ENCODE assay signal across 9 mouse cellular contexts in the genomic region with DNA sequence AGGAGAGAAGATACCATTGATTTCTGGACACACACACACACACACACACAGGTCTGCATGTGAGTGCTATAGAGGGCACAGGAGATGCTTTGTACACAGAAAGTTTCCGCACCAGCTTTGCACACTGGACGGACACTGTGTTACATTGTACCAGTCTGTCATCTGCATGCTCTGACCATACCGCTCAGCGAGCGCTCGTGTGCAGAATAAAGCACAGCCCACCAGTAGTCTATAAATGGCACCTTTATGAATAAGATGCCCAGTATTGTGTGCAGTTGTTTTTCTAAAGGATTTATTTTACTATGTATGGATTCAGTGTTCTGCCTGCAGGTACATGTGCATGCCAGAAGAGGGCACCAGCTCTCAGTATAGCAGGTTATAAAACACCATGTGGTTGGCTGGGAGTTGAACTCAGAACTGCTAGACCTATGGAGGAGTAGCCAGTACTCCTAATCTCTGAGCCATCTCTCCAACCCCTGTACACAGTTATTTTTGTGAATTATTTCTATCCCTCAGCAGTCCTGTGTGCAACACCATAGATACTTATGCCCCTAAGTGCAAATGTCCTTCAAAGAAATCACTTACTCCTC. TPM values are rescaled to one million over a fixed set of nuclear protein-coding genes. Genes with fewer than 3 reads are reported as not detected.
DNase-seq lines count a peak whose midpoint lies in the region; ATAC-seq and TF ChIP-seq lines count a peak whose summit lies in the region.
"Had no signal": no experiment of that assay in that cellular context is flagged by ENCODE, and none has a peak within 500 bp of the region (broad histone marks: within the 10 kb centered on the region; RNA-seq: fewer than 3 reads in every experiment).

No protein-coding gene starts in this region.

- TF ChIP-seq EP300 in MEL (IDR thresholded peaks at IDR 0.05; ENCODE audit: low read depth in 1 of 2, low read length in 2 of 2) = no peak

- TF ChIP-seq CTCF in liver, adult 2 months (IDR thresholded peaks at IDR 0.05; ENCODE audit: low read depth, low read length) = no peak; the same call in 1 of the 2 replicates
- peak; percentile 64 to 65 (median 65) for TF ChIP-seq CTCF in MEL (IDR thresholded peaks at IDR 0.05 in 2 of 3, conservative IDR thresholded peaks at IDR 0.05 in 1 of 3; ENCODE audit: control insufficient read depth in 1 of 3, insufficient read depth in 1 of 3, low read depth in 2 of 3, low read length in 3 of 3, poor library complexity in 1 of 3, severe bottlenecking in 1 of 3)
- TF ChIP-seq CTCF in midbrain, postnatal 0 days (IDR thresholded peaks at IDR 0.05) = peak; percentile 69

- no peak overlapping the region for H3K27ac ChIP-seq in liver, adult 2 months (replicated peaks; ENCODE audit: insufficient read depth, low read depth, low read length)
- H3K27ac ChIP-seq in MEL (ENCODE audit: control insufficient read depth, low read depth, low read length) = no peak overlapping the region
- no peak overlapping the region for H3K27ac ChIP-seq in midbrain, postnatal 0 days (ENCODE audit: low read depth, low read length)
- H3K27ac ChIP-seq: embryonic facial prominence, embryonic 15.5 days had no signal

- H3K4me2 ChIP-seq in midbrain, postnatal 0 days (ENCODE audit: low read depth, low read length, poor library complexity, severe bottlenecking) = no peak overlapping the region
- H3K4me2 ChIP-seq: embryonic facial prominence, embryonic 15.5 days had no signal

- TF ChIP-seq POLR2A in liver, adult 2 months (IDR thresholded peaks at IDR 0.05; ENCODE audit: extremely low read depth, insufficient read depth, low read length) = no peak
- no peak for TF ChIP-seq POLR2A in MEL (IDR thresholded peaks at IDR 0.05; ENCODE audit: control insufficient read depth in 1 of 2, insufficient read depth in 1 of 2, low read depth in 1 of 2, low read length in 2 of 2, poor library complexity in 1 of 2)

- no peak overlapping the region for H3K4me3 ChIP-seq in liver, adult 2 months (ENCODE audit: insufficient read depth, low read depth, low read length)
- no peak overlapping the region for H3K4me3 ChIP-seq in MEL (ENCODE audit: control insufficient read depth in 1 of 2, insufficient read depth in 1 of 2, low read depth in 2 of 2, low read length in 2 of 2)
- H3K4me3 ChIP-seq in midbrain, postnatal 0 days (ENCODE audit: low read depth, low read length) = no peak overlapping the region
- H3K4me3 ChIP-seq: embryonic facial prominence, embryonic 15.5 days had no signal

- TF ChIP-seq RAD21 in MEL (IDR thresholded peaks at IDR 0.05; ENCODE audit: low read depth, low read length) = peak; percentile 46

- WGBS in liver, adult 2 months = 97% methylated on average over 6 of the region's 6 CpGs
- whole genome bisulfite sequencing in midbrain, postnatal 0 days = 96% methylated on average over 6 of the region's 6 CpGs

- H3K9me3 ChIP-seq in MEL (replicated peaks; ENCODE audit: insufficient read depth, low read length) = no peaks in the 10 kb centered on the region
- H3K9me3 ChIP-seq in midbrain, postnatal 0 days (ENCODE audit: low read length) = no peaks in the 10 kb centered on the region
- H3K9me3 ChIP-seq: embryonic facial prominence, embryonic 15.5 days had no signal

- H3K36me3 ChIP-seq in liver, adult 2 months (ENCODE audit: control insufficient read depth, insufficient read depth, low read length) = peaks cover 30% of the 10 kb centered on the region
- peaks cover 0 to 26% of the 10 kb centered on the region in 2 experiments; a peak in 2 of 4 replicates for H3K36me3 ChIP-seq in MEL (ENCODE audit: control insufficient read depth in 1 of 2, insufficient read depth in 2 of 2, low read length in 2 of 2)
- peaks cover 88% of the 10 kb centered on the region for H3K36me3 ChIP-seq in midbrain, postnatal 0 days (ENCODE audit: insufficient read depth, low read length)

- H3K4me1 ChIP-seq in liver, adult 2 months (ENCODE audit: control insufficient read depth, insufficient read depth, low read length) = no peaks in the 10 kb centered on the region
- no peaks in the 10 kb centered on the region for H3K4me1 ChIP-seq in MEL (ENCODE audit: control insufficient read depth in 1 of 2, insufficient read depth in 2 of 2, low read length in 2 of 2)
- H3K4me1 ChIP-seq in midbrain, postnatal 0 days (ENCODE audit: insufficient read depth, low read length) = no peaks in the 10 kb centered on the region
- H3K4me1 ChIP-seq: embryonic facial prominence, embryonic 15.5 days had no signal

- DNase-seq in liver, adult 2 months (ENCODE audit: extremely low read depth, low read depth, low spot score) = peak; percentile 3
- no peak for DNase-seq in liver
- peak; percentile 72 for DNase-seq in MEL (ENCODE audit: low read depth, low spot score)
- DNase-seq in midbrain, postnatal 0 days (ENCODE audit: low spot score) = peak; percentile 11
- DNase-seq in urinary bladder, postnatal 10 days (ENCODE audit: low spot score) = no peak
- DNase-seq in right cerebral cortex, postnatal 10 days (ENCODE audit: low spot score in 2 of 2) = no peak
- DNase-seq: layer of hippocampus, adult 9-11 months had no signal

- H3K27me3 ChIP-seq in liver, adult 2 months (ENCODE audit: control insufficient read depth, insufficient read depth, low read length) = no peaks in the 10 kb centered on the region
- H3K27me3 ChIP-seq in MEL (ENCODE audit: control insufficient read depth in 1 of 2, insufficient read depth in 2 of 2, low read length in 2 of 2) = no peaks in the 10 kb centered on the region
- no peaks in the 10 kb centered on the region for H3K27me3 ChIP-seq in midbrain, postnatal 0 days (ENCODE audit: insufficient read depth, low read length)
- H3K27me3 ChIP-seq: embryonic facial prominence, embryonic 15.5 days had no signal

- H3K79me2 ChIP-seq in liver, adult 2 months (ENCODE audit: control insufficient read depth, insufficient read depth, low read length) = no peaks in the 10 kb centered on the region
- H3K79me2 ChIP-seq in MEL (ENCODE audit: control insufficient read depth, insufficient read depth, low read length, poor library complexity) = no peaks in the 10 kb centered on the region

- no peak overlapping the region for H3K9ac ChIP-seq in liver, adult 2 months (ENCODE audit: low read depth, low read length)
- no peak overlapping the region for H3K9ac ChIP-seq in MEL (ENCODE audit: control insufficient read depth, low read depth, low read length, poor library complexity, severe bottlenecking)
- no peak overlapping the region for H3K9ac ChIP-seq in midbrain, postnatal 0 days (replicated peaks; ENCODE audit: low read length, poor library complexity, severe bottlenecking)
- H3K9ac ChIP-seq: embryonic facial prominence, embryonic 15.5 days had no signal

- ATAC-seq in common myeloid progenitor, adult 5-6 weeks (replicated peaks; ENCODE audit: low read depth, poor library complexity, severe bottlenecking) = peak; percentile 79
- peak; percentile 29; the same call in 1 of the 2 replicates for ATAC-seq in midbrain, postnatal 0 days (ENCODE audit: low FRiP score)

TF ChIP-seq in MEL, 35 proteins besides CTCF, POLR2A, EP300 and RAD21:
- TF ChIP-seq BHLHE40 (IDR thresholded peaks at IDR 0.05; ENCODE audit: borderline replicate concordance, low read depth, low read length) (no peak), CHD2 (IDR thresholded peaks at IDR 0.05; ENCODE audit: low read length) (no peak), MAX (IDR thresholded peaks at IDR 0.05; ENCODE audit: low read length) (peak; percentile 40; the same call in 1 of the 2 replicates), ZC3H11A (IDR thresholded peaks at IDR 0.05; ENCODE audit: low read depth, low read length) (peak; percentile 44), MYB (IDR thresholded peaks at IDR 0.05; ENCODE audit: low read depth, low read length) (no peak), RCOR1 (IDR thresholded peaks at IDR 0.05; ENCODE audit: low read depth, low read length) (no peak), ZKSCAN1 (IDR thresholded peaks at IDR 0.05; ENCODE audit: low read depth, low read length) (no peak), ZMIZ1 (IDR thresholded peaks at IDR 0.05; ENCODE audit: low read depth, low read length) (no peak), TAL1 (IDR thresholded peaks at IDR 0.05; ENCODE audit: low read length) (no peak), MAZ (IDR thresholded peaks at IDR 0.05; ENCODE audit: low read depth, low read length) (no peak), SMC3 (IDR thresholded peaks at IDR 0.05; ENCODE audit: low read depth, low read length) (peak; percentile 44), POLR2AphosphoS2 (IDR thresholded peaks at IDR 0.05; ENCODE audit: low read length) (no peak), USF2 (IDR thresholded peaks at IDR 0.05; ENCODE audit: borderline replicate concordance in 1 of 2, insufficient read depth in 1 of 2, low read depth in 1 of 2, low read length in 2 of 2) (no peak), MYC (IDR thresholded peaks at IDR 0.05; ENCODE audit: low read depth, low read length) (peak; percentile 84), ELF1 (IDR thresholded peaks at IDR 0.05; ENCODE audit: low read depth, low read length) (no peak), GABPA (IDR thresholded peaks at IDR 0.05; ENCODE audit: low read depth, low read length) (no peak), HCFC1 (IDR thresholded peaks at IDR 0.05; ENCODE audit: low read depth, low read length) (no peak)

RNA-seq across cellular contexts. Expression of gene Pitrm1, which starts 28.1 kb away (rescaled TPM):
- 17.9 and 26.0 TPM in 2 replicates for total RNA-seq in liver, adult 2 months (2014; rRNA removed)
- 16.1 and 17.8 TPM in 2 replicates for polyA plus RNA-seq in liver, adult 2 months (2012; rRNA removed)
- total RNA-seq in MEL (2012; rRNA removed) = 81.7 and 92.1 TPM in 2 replicates
- polyA plus RNA-seq in MEL (2012; ENCODE audit: insufficient read depth in 1 of 2, insufficient read length in 2 of 2, low read depth in 1 of 2, low replicate concordance in 2 of 2, missing spikeins in 1 of 2) = 100 to 1,000 TPM; 150 to 277 TPM
- 113 TPM in 2 replicates for total RNA-seq in common myeloid progenitor, adult 5-6 weeks (2017)
- 39.4 and 47.8 TPM in 2 replicates for total RNA-seq in midbrain, postnatal 0 days (2014; rRNA removed)
- polyA plus RNA-seq in midbrain, postnatal 0 days (2015; fragmentation: Nextera tagmentation; extraction: Ambion mirVana) = 31.7 and 35.2 TPM in 2 replicates

Comparison
In these comparisons a context has a peak if more than half of its experiments do, and no peak if none do; other contexts are left out.
1. DNase-seq: peak in liver, adult 2 months (single experiment), MEL (single experiment) and midbrain, postnatal 0 days (single experiment); none in liver (single experiment), urinary bladder, postnatal 10 days (single experiment) and right cerebral cortex, postnatal 10 days (0 of 2).